11 mouse cellular contexts compared by ENCODE assay signal in genomic region chrX:11821880-11822768, GRCm38 (mm10).
DNase-seq lines count a peak whose midpoint lies in the region; ATAC-seq and TF ChIP-seq lines count a peak whose summit lies in the region.
"Had no signal": no experiment of that assay in that cellular context is flagged by ENCODE, and none has a peak within 500 bp of the region (broad histone marks: within the 10 kb centered on the region; RNA-seq: fewer than 3 reads in every experiment).

No protein-coding gene starts in this region.

- no peaks in the 10 kb centered on the region for H3K27me3 ChIP-seq in forebrain, postnatal 0 days (ENCODE audit: insufficient read depth, low read length)
- H3K27me3 ChIP-seq in midbrain, embryonic 16.5 days (ENCODE audit: control insufficient read depth, insufficient read depth, low read depth, low read length) = no peaks in the 10 kb centered on the region
- no peaks in the 10 kb centered on the region for H3K27me3 ChIP-seq in liver, postnatal 0 days (ENCODE audit: insufficient read depth, low read length)

- no peaks in the 10 kb centered on the region for H3K36me3 ChIP-seq in forebrain, postnatal 0 days (ENCODE audit: insufficient read depth)
- H3K36me3 ChIP-seq in midbrain, embryonic 16.5 days (ENCODE audit: control insufficient read depth, insufficient read depth, low read length) = no peaks in the 10 kb centered on the region
- H3K36me3 ChIP-seq in liver, postnatal 0 days (replicated peaks; ENCODE audit: insufficient read depth, low read length) = no peaks in the 10 kb centered on the region
- H3K36me3 ChIP-seq: limb, embryonic 12.5 days had no signal

- H3K9me3 ChIP-seq in forebrain, postnatal 0 days (ENCODE audit: low read length) = no peaks in the 10 kb centered on the region
- H3K9me3 ChIP-seq in midbrain, embryonic 16.5 days (replicated peaks; ENCODE audit: control insufficient read depth, low read length, poor library complexity, severe bottlenecking) = no peaks in the 10 kb centered on the region
- no peaks in the 10 kb centered on the region for H3K9me3 ChIP-seq in liver, postnatal 0 days (ENCODE audit: low read length)
- H3K9me3 ChIP-seq: limb, embryonic 12.5 days had no signal

- peak; percentile 25 for TF ChIP-seq CTCF in layer of hippocampus, adult 2 months (conservative IDR thresholded peaks at IDR 0.05)
- TF ChIP-seq CTCF in forebrain, postnatal 0 days (IDR thresholded peaks at IDR 0.05; ENCODE audit: low read depth) = no peak
- no peak for TF ChIP-seq CTCF in liver, postnatal 0 days (IDR thresholded peaks at IDR 0.05; ENCODE audit: low read depth)

- no peak overlapping the region for H3K4me3 ChIP-seq in layer of hippocampus, adult 2 months
- no peak overlapping the region for H3K4me3 ChIP-seq in forebrain, postnatal 0 days (ENCODE audit: low read depth, low read length)
- no peak overlapping the region for H3K4me3 ChIP-seq in midbrain, embryonic 16.5 days (ENCODE audit: low read depth, low read length)
- no peak overlapping the region for H3K4me3 ChIP-seq in liver, postnatal 0 days (ENCODE audit: low read depth, low read length)
- H3K4me3 ChIP-seq: limb, embryonic 12.5 days had no signal

- H3K4me2 ChIP-seq in forebrain, postnatal 0 days (ENCODE audit: low read depth) = no peak overlapping the region
- no peak overlapping the region for H3K4me2 ChIP-seq in midbrain, embryonic 16.5 days (ENCODE audit: low read length)
- no peak overlapping the region for H3K4me2 ChIP-seq in liver, postnatal 0 days (ENCODE audit: low read depth, low read length)
- H3K4me2 ChIP-seq: limb, embryonic 12.5 days had no signal

- no peaks in the 10 kb centered on the region for H3K4me1 ChIP-seq in forebrain, postnatal 0 days (ENCODE audit: insufficient read depth)
- peaks cover 8% of the 10 kb centered on the region for H3K4me1 ChIP-seq in midbrain, embryonic 16.5 days (ENCODE audit: control insufficient read depth, insufficient read depth, low read length)
- H3K4me1 ChIP-seq in liver, postnatal 0 days (ENCODE audit: insufficient read depth) = no peaks in the 10 kb centered on the region

- peak; percentile 28 to 52 for DNase-seq in layer of hippocampus, adult 2 months (ENCODE audit: low spot score in 2 of 2)
- no peak for DNase-seq in layer of hippocampus, adult 9-10 months (ENCODE audit: low spot score)
- peak; percentile 84 for DNase-seq in cerebellum, adult 11 months
- DNase-seq in forebrain, postnatal 0 days = peak; percentile 66
- no peak for DNase-seq in liver, postnatal 0 days
- DNase-seq in spleen, postnatal 14 days (ENCODE audit: low spot score in 2 of 2) = no peak
- DNase-seq in embryo, embryonic 11 days = no peak
- DNase-seq: gastrocnemius, postnatal 36 days had no signal

- H3K27ac ChIP-seq in layer of hippocampus, adult 2 months = no peak overlapping the region
- no peak overlapping the region for H3K27ac ChIP-seq in forebrain, postnatal 0 days (ENCODE audit: low read depth, low read length)
- H3K27ac ChIP-seq in midbrain, embryonic 16.5 days (ENCODE audit: low read length) = no peak overlapping the region
- H3K27ac ChIP-seq in liver, postnatal 0 days (ENCODE audit: low read depth) = no peak overlapping the region
- H3K27ac ChIP-seq: limb, embryonic 12.5 days had no signal

- no peak for TF ChIP-seq EP300 in liver, postnatal 0 days (IDR thresholded peaks at IDR 0.05; ENCODE audit: low read depth)

- ATAC-seq in forebrain, postnatal 0 days = peak; percentile 85
- ATAC-seq in midbrain, embryonic 16.5 days = peak; percentile 87
- ATAC-seq in liver, postnatal 0 days = no peak
- ATAC-seq: inflammation-experienced regulatory T-cells, adult 6 months had no signal

- H3K9ac ChIP-seq in forebrain, postnatal 0 days = no peak overlapping the region
- H3K9ac ChIP-seq in midbrain, embryonic 16.5 days (ENCODE audit: low read depth, low read length) = no peak overlapping the region
- no peak overlapping the region for H3K9ac ChIP-seq in liver, postnatal 0 days (replicated peaks)
- H3K9ac ChIP-seq: limb, embryonic 12.5 days had no signal

- WGBS in forebrain, postnatal 0 days = 39% methylated on average over 16 of the region's 16 CpGs
- WGBS in midbrain, embryonic 16.5 days = 27% methylated on average over 16 of the region's 16 CpGs
- WGBS in liver, postnatal 0 days (ENCODE audit: insufficient replicate concordance) = 78% methylated on average over 16 of the region's 16 CpGs

Comparison
In these comparisons a context has a peak if more than half of its experiments do, and no peak if none do; other contexts are left out.
1. DNase-seq: peak in layer of hippocampus, adult 2 months (2 of 2), cerebellum, adult 11 months (single experiment) and forebrain, postnatal 0 days (single experiment); none in layer of hippocampus, adult 9-10 months (single experiment), liver, postnatal 0 days (single experiment), spleen, postnatal 14 days (0 of 2) and embryo, embryonic 11 days (single experiment).